Mouse (Mus musculus) macrophage (primary cell): ENCODE results near the gene Mybbp1a. TPM values are rescaled to one million over a fixed set of nuclear protein-coding genes. Genes with fewer than 3 reads are reported as not detected.
A peak's percentile ranks its signal among the peaks of the same experiment; 100 is the strongest.
"Not testable (repeated sequence)": the region's sequence is repeated elsewhere in the genome, so short reads cannot be mapped to it uniquely, and the experiment has no call there.

Experiments
- H3K27ac ChIP-seq: fragments of 350-480 bp; formaldehyde crosslinking; 2 replicates; pipeline ENCODE4 v1.9.0; 2021
- H3K36me3 ChIP-seq: fragments of 350-480 bp; formaldehyde crosslinking; 2 replicates; pipeline ENCODE4 v1.9.0; 2021; ENCODE audit errors: inconsistent target
- H3K4me3 ChIP-seq: fragments of 350-480 bp; formaldehyde crosslinking; 2 replicates; pipeline ENCODE4 v1.9.0; 2021; ENCODE audit errors: inconsistent target
- H3K79me2 ChIP-seq: fragments of 350-480 bp; formaldehyde crosslinking; 2 replicates; pipeline ENCODE4 v1.9.0; 2021; ENCODE audit errors: inconsistent target
- WGBS: methylation state at CpG from one replicate; pipeline ENCODE4 v1.1.7; 2026; ENCODE audit warnings: inconsistent platforms; ENCODE audit not compliant: missing documents; 5-methylcytosine and 5-hydroxymethylcytosine counted together
- polyA plus RNA-seq: library from polyadenylated mRNA; stranded (reverse); fragments of 250-400 nt; gene quantifications from 3 replicates; pipeline ENCODE4 v1.2.4, GENCODE M21; 2018; ENCODE audit warnings: inconsistent platforms

Mybbp1a gene
- polyA plus RNA-seq, 1 experiment from 2014 or later: 58.1 TPM

DNA sequence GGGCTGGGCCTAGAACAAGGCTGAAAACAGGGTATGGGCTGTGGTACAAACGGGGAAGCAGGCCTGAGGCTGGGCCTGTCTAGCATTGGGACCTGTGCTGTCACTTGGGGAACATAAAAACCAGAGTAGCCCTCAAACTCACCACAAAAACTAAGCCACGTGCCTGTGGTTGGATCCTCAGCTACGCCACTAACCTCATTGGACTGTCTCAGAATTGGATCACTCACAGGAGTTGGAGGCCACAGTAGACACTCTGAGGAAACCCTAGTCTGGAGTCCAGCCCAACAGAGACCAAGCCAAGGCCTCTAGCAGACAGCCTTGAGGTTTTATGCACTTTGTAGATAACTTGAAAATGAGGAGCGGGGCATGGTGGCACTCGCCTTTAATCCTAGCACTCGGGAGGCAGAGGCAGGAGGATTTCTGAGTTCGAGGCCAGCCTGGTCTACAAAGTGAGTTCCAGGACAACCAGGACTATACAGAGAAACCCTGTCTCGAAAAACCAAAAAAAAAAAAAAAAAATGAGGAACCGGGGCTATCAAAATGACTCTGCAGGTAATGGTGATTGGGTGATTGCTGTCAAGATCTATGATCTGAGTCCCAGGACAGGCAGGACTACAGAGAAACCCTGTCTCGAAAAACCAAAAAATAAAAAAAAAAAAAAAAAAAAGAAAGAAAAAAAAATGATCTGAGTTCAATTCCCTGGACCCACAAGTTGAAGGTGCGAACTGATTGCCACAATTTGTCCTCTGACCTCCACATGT lies 19.5 kb upstream of the Mybbp1a start:
- Histone ChIP-seq H3K36me3 (no peaks in the 10 kb centered on the region), H3K79me2 (no peaks in the 10 kb centered on the region), H3K4me3 (no peak overlapping the region), H3K27ac (no peak overlapping the region)
- 57% methylated on average over 9 of the region's 11 CpGs for WGBS

DNA sequence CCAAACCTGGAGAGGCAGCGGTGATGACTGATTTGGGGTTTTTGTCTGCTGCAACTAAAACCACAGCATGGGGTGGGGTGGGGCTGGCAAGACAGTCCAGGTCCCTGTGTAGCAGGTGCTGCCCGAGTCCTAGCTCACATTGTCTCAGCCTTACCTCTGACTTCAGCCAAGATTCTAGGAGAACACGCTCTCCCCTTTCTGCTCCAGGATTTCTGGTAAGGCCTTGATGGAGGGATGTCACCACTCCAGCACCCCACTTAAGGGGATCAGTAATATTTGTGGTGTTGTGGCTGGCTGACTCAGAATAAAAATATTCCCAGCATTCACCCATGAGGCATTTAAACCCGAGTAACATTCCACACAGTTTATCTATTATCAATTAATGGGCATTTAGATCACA lies 17.5 kb upstream of the Mybbp1a start:
- Histone ChIP-seq H3K36me3 (no peaks in the 10 kb centered on the region), H3K27ac (no peak overlapping the region), H3K4me3 (no peak overlapping the region), H3K79me2 (no peaks in the 10 kb centered on the region)
- WGBS: 74% methylated on average over 4 of the region's 4 CpGs

DNA sequence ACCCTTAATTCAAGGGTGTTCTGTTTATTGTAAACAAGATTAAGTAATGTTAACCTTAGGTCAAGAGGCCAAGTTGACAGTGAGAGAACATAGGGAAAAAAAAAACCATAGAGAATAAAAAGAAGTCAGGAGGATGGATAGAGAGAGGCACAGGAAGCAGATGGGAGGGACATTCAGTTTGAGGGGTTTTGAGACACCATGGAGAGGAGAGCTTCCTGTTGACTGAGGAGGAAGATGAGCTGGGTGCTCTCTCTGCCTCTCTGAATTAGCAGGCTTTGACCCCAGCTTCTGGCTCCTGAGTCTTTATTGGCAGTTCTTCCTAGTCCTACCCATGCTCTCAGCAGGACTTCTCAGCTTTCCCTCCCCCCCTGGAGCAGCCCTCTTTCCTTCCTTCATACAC lies 16.0 kb upstream of the Mybbp1a start:
- Histone ChIP-seq H3K4me3 (no peak overlapping the region), H3K27ac (no peak overlapping the region), H3K79me2 (no peaks in the 10 kb centered on the region), H3K36me3 (no peaks in the 10 kb centered on the region)

DNA sequence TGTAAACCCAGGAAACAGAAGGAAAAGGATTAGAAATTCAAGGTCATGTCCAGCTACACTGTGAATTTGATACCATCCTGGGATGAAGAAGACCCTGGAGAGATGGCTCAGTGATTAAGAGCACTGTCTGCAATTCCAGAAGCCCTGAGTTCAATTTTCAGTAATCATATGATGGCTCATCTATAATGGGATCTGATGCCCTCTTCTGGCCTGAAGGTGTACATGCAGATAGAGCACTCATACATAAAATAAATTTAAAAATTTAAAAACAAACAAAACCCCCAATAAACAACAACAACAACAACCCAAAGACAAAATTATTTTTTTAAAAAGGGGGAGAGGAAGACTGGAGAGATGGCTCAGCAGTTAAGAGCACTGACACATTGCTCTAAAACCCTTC lies 14.3 kb upstream of the Mybbp1a start:
- Histone ChIP-seq H3K79me2 (no peaks in the 10 kb centered on the region), H3K27ac (no peak overlapping the region), H3K4me3 (no peak overlapping the region), H3K36me3 (no peaks in the 10 kb centered on the region)

DNA sequence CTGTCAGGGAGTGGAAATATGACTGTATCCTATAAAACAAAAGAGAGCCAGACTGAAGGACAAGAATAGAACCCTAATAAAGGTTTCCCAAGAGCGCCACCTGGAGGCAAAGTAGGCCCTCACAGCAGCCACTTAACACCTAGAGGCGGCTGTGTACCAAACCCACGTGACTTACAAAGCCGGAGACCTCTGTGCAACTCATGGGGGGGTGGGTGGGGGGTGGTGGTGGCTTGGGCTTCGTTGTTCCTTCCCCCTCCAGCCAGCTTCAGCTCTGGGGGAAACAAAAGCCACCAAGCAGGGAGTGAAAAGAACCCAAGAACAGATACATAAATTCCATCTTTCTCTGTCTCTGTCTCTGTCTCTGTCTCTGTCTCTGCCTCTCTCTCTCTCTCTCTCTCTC lies 12.5 kb upstream of the Mybbp1a start:
- Histone ChIP-seq H3K79me2 (no peaks in the 10 kb centered on the region), H3K36me3 (no peaks in the 10 kb centered on the region), H3K4me3 (no peak overlapping the region), H3K27ac (no peak overlapping the region)
- 3% methylated on average over 4 of the region's 5 CpGs for WGBS

GRCm38 (mm10) chr11:72429288-72429690 lies 11.9 kb upstream of the Mybbp1a start:
- WGBS: 47% methylated on average over 7 of the region's 7 CpGs
- Histone ChIP-seq H3K27ac (no peak overlapping the region), H3K36me3 (no peaks in the 10 kb centered on the region), H3K79me2 (no peaks in the 10 kb centered on the region), H3K4me3 (no peak overlapping the region)

DNA sequence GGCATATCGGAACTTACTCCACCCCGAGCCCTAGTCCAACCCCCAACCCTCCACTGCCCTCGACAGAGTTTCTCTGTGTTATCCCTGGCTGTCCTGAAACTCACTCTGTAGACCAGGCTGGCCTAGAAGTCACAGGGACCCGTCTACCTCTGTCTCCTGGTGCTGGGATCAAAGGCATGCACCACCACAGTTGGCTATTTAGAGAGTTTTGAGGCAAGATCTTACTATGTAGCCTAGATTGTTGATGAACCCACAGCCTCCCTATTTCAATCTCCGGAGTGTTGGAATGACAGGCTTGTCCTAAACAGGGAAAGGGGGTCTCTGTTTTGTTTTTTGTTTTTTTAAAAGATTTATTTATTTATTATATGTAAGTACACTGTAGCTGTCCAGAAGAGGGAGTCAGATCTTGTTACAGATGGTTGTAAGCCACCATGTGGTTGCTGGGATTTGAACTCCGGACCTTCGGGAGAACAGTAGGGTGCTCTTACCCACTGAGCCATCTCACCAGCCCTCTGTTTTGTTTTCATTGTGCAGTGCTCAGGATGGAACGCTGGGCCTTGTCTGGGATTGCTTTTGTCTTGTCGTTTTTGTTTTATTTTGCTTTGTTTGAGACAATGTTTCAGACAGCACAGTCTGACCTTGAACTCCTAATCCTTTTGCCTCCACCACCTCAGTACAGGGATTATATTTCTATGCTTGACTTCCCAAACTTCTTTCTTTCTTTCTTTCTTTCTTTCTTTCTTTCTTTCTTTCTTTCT lies 10.7 kb upstream of the Mybbp1a start:
- H3K79me2 ChIP-seq, H3K27ac ChIP-seq, H3K36me3 ChIP-seq, H3K4me3 ChIP-seq: not testable (repeated sequence)
- 87% methylated on average over 9 of the region's 9 CpGs for WGBS

- Histone ChIP-seq H3K27ac (no peak within 1 kb of the TSS), H3K4me3 (no peak within 1 kb of the TSS), H3K79me2 (no peaks in the 10 kb centered on the region), H3K36me3 (no peaks in the 10 kb centered on the region)
- WGBS: 82% methylated on average over 11 of the region's 11 CpGs
Observed at GRCm38 (mm10) chr11:72434963-72435693, 6.0 kb upstream of the Mybbp1a start, which contains the start of gene Ggt6. Gene Ggt6 (plus strand): TSS chr11:72435526.

DNA sequence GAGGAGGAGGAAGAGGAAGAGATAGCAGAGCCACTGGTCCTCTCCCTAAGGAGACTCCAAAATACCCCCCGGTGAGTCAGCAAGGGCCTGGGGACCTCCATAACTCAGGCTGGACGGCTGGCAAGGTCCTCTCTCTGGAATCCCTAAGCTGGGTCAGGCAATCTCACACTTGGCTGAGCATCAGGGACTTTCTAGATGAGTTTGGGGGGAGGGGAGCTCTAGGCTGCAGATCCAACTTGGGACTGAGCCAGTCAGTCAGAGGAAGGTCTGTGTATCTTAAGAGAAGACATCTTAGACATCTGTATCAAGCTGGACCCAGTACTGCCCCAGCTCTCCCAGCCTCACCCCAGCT lies 5.5 kb upstream of the Mybbp1a start:
- Histone ChIP-seq H3K4me3 (no peak overlapping the region), H3K36me3 (no peaks in the 10 kb centered on the region), H3K27ac (no peak overlapping the region), H3K79me2 (no peaks in the 10 kb centered on the region)
- 82% methylated on average over 2 of the region's 2 CpGs for WGBS

GRCm38 (mm10) chr11:72436271-72436670 lies 4.9 kb upstream of the Mybbp1a start:
- no peak overlapping the region for H3K27ac ChIP-seq
- no peaks in the 10 kb centered on the region for H3K36me3 ChIP-seq
- WGBS: 93% methylated on average over 4 of the region's 5 CpGs
- no peak overlapping the region for H3K4me3 ChIP-seq
- H3K79me2 ChIP-seq: peaks cover under 1% of the 10 kb centered on the region

DNA sequence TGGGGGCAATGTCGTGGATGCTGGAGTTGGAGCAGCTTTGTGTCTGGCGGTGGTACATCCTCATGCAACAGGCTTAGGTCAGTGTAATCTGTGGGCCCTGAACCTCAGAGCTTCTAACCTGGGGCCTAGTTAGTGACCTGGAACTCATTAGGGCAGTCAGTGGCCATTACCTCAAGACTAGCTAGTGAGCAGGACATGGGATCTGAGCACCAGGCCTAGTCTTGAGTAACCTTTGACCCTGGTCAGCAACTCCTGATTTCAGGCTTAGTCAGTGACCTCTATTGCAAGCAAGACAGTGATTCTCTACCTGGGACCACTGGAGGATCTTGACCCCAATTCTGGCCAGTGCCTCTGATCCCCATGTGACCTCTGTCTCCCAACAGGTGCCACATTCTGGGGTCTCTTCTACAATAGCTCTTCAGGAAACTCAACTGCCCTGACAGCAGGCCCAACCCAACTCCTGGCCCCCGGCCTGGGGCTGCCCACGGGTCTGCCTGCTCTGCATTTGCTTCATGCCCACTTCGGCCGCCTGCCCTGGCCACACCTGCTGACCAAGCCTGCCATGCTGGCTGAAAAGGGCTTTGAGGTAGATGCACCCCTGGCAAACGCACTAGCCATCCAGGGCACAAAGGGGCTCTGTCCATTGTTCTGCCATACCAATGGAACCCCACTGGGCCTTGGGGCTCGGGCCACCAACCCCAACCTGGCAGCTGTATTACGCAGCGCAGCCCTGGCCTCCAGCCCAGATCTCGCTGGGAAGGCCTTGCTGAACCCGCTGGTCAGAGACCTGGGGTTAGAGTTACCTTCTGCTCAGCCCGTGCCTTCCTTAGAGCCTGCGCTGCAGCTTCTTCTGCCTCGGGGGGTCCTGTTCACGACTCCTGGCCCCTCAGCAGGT lies 4.2 kb upstream of the Mybbp1a start:
- H3K36me3 ChIP-seq: no peaks in the 10 kb centered on the region
- no peak overlapping the region for H3K27ac ChIP-seq
- WGBS: 90% methylated on average over 16 of the region's 16 CpGs
- peaks cover 8% of the 10 kb centered on the region for H3K79me2 ChIP-seq
- no peak overlapping the region for H3K4me3 ChIP-seq

DNA sequence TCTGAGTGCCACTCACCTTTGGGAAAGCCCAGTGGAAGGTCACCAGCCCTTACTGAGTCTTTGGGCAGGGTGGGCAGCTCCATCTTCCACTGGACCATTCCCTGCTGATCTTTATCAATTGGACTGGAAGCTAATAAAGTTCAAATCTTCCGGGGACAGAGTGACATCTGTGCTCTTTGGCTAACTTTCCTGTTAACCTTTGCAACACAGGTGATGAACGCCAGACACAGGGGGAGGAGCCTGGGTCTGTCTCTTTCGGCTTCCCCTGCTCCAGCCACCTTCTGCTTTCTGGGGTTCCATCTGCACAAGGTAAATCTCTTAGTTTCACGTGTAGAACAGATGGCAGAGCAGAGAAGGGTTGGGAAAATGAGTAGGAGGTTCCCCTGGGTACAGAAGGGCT lies 2.7 kb upstream of the Mybbp1a start:
- H3K4me3 ChIP-seq: no peak overlapping the region
- peaks cover 18% of the 10 kb centered on the region for H3K79me2 ChIP-seq
- H3K27ac ChIP-seq: no peak overlapping the region
- 65% methylated on average over 4 of the region's 4 CpGs for WGBS
- peaks cover 9% of the 10 kb centered on the region; the same call in 1 of the 2 replicates for H3K36me3 ChIP-seq

- H3K4me3 ChIP-seq: peak overlapping the region; percentile 99
- peaks cover 18% of the 10 kb centered on the region for H3K79me2 ChIP-seq
- 37% methylated on average over 5 of the region's 6 CpGs for WGBS
- peak overlapping the region; percentile 52 for H3K27ac ChIP-seq
- H3K36me3 ChIP-seq: peaks cover 31% of the 10 kb centered on the region; the same call in 1 of the 2 replicates
Observed at GRCm38 (mm10) chr11:72440597-72440964, 574 bp upstream of the Mybbp1a start.

GRCm38 (mm10) chr11:72446311-72447105 lies 5.4 kb downstream of the Mybbp1a start:
- no peak overlapping the region for H3K4me3 ChIP-seq
- peaks cover 89% of the 10 kb centered on the region for H3K36me3 ChIP-seq
- WGBS: 77% methylated on average over 6 of the region's 6 CpGs
- H3K79me2 ChIP-seq: peaks cover 15% of the 10 kb centered on the region
- H3K27ac ChIP-seq: no peak overlapping the region
